Mouse (Mus musculus): ENCODE data around the gene Gm38393.

Gm38393 gene

GRCm38 (mm10) chr7:60004606-60005330, at the start of gene Gm38393, which contains the start of gene Snurf:
Gene Gm38393 (minus strand): TSS chr7:60005064.
Gene Snurf (minus strand): TSS chr7:60005049.
- DNase-seq (ENCODE audit: low spot score): peak; percentile 52

GRCm38 (mm10) chr7:60047481-60048201, 42.8 kb upstream of the Gm38393 start:
- no peak for DNase-seq (ENCODE audit: low spot score)

- no peak for DNase-seq (ENCODE audit: low spot score)
These were observed 8.3 kb upstream of the Gm38393 start for GRCm38 (mm10) chr7:60013186-60013585.

GRCm38 (mm10) chr7:60007727-60008360, 3.0 kb upstream of the Gm38393 start:
- DNase-seq (ENCODE audit: low spot score): no peak

- no peak for DNase-seq (ENCODE audit: low spot score)
These were observed 1.4 kb upstream of the Gm38393 start for GRCm38 (mm10) chr7:60006262-60006661.

GRCm38 (mm10) chr7:60003921-60004605, 801 bp downstream of the Gm38393 start:
- peak; percentile 13 for DNase-seq (ENCODE audit: low spot score)

GRCm38 (mm10) chr7:60003006-60003865, 1.6 kb downstream of the Gm38393 start:
- DNase-seq (ENCODE audit: low spot score): peak; percentile 16

GRCm38 (mm10) chr7:59978646-59979045, 26.2 kb downstream of the Gm38393 start:
- DNase-seq (ENCODE audit: low spot score): no peak
